Mouse (Mus musculus) liver, embryonic 11.5 days (tissue): ENCODE results near the gene Vmn2r47. TPM values are rescaled to one million over a fixed set of nuclear protein-coding genes. Genes with fewer than 3 reads are reported as not detected.
"Not testable (repeated sequence)": the region's sequence is repeated elsewhere in the genome, so short reads cannot be mapped to it uniquely, and the experiment has no call there.

Source experiments
- ATAC-seq: fragments of 200-750 bp; cut with Nextera tagmentation; replicated peaks from 2 replicates; pipeline ENCODE4 v1.8.0; 2017; ENCODE audit warnings: moderate number of reproducible peaks, mild to moderate bottlenecking, moderate TSS enrichment, moderate library complexity; ENCODE audit not compliant: low FRiP score
- DNase-seq: peaks from one replicate; pipeline ENCODE4 v3.0.0-alpha.2; 2017; ENCODE audit warnings: low spot score
- H3K27ac ChIP-seq: fragments of 300-500 bp; sonication (generic); 2 replicates; pipeline ENCODE4 v1.5.1; 2014; ENCODE audit warnings: mild to moderate bottlenecking, low read depth, low read length, control low read depth
- H3K27me3 ChIP-seq: fragments of 300-500 bp; sonication (generic); replicated peaks from 2 replicates; pipeline ENCODE4 v1.6.1; 2014; ENCODE audit warnings: low read length, mixed read lengths; ENCODE audit not compliant: control insufficient read depth, insufficient read depth
- H3K36me3 ChIP-seq: fragments of 300-500 bp; sonication (generic); 2 replicates; pipeline ENCODE4 v1.6.1; 2014; ENCODE audit warnings: mild to moderate bottlenecking, low read length, moderate library complexity, mixed read lengths; ENCODE audit not compliant: control insufficient read depth, insufficient read depth
- H3K4me1 ChIP-seq: fragments of 300-500 bp; sonication (generic); replicated peaks from 2 replicates; pipeline ENCODE4 v1.6.1; 2014; ENCODE audit warnings: low read length, mixed read lengths; ENCODE audit not compliant: control insufficient read depth, insufficient read depth
- H3K4me2 ChIP-seq: fragments of 300-500 bp; sonication (generic); 2 replicates; pipeline ENCODE4 v1.6.1; 2014; ENCODE audit warnings: mild to moderate bottlenecking, control low read depth, moderate library complexity
- H3K4me3 ChIP-seq: fragments of 300-500 bp; sonication (generic); 2 replicates; pipeline ENCODE4 v1.5.1; 2014; ENCODE audit warnings: low read depth, low read length, control low read depth
- H3K9ac ChIP-seq: fragments of 300-500 bp; sonication (generic); 2 replicates; pipeline ENCODE4 v1.6.1; 2014; ENCODE audit warnings: low read depth, low read length, control low read depth
- H3K9me3 ChIP-seq: fragments of 300-500 bp; sonication (generic); 2 replicates; pipeline ENCODE4 v1.6.1; 2016; ENCODE audit warnings: low read length, inconsistent platforms, mixed read lengths; ENCODE audit not compliant: control insufficient read depth
- WGBS: fragments of 180-500 bp; shearing (Covaris S2); extraction: QIAGEN DNeasy Blood & Tissue Kit; methylation state at CpG from one replicate; pipeline ENCODE4 v1.1.7; 2014; 5-methylcytosine and 5-hydroxymethylcytosine counted together
- polyA plus RNA-seq: library from polyadenylated mRNA; unstranded; fragments of >200 nt; fragmentation: Nextera tagmentation; extraction: Ambion mirVana; gene quantifications from 2 replicates; pipeline ENCODE4 v1.2.1, GENCODE M21; 2014

Gene Vmn2r47
- not detected in 2 replicates for polyA plus RNA-seq

DNA sequence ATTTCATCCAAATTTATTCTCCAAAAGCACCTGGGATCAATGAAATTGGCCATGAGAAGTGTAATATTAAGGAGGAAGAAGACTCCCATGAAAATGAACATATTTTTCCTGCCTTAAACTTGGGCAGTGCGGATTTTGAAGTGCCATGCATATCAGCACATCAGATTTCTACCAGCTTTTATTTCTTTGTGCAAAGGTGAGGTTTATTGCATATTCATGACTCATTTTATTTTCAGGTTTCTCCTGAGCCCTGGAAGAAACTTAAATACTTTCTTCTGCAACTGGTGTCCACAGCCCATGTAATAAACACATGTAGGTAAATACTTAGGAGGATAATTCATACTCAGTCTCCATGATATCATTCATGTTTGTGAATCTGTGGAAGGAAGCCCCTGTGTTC is at the start of gene Vmn2r47:
Gene Vmn2r47 (minus strand): TSS at position 101 of the 400 bp plus-strand sequence.
- H3K27me3 ChIP-seq, H3K36me3 ChIP-seq, H3K4me2 ChIP-seq, H3K27ac ChIP-seq, DNase-seq, H3K4me3 ChIP-seq, H3K9me3 ChIP-seq, H3K9ac ChIP-seq, ATAC-seq, H3K4me1 ChIP-seq: not testable (repeated sequence)
- WGBS: no CpG with 5 or more reads among the region's 1 CpGs

DNA sequence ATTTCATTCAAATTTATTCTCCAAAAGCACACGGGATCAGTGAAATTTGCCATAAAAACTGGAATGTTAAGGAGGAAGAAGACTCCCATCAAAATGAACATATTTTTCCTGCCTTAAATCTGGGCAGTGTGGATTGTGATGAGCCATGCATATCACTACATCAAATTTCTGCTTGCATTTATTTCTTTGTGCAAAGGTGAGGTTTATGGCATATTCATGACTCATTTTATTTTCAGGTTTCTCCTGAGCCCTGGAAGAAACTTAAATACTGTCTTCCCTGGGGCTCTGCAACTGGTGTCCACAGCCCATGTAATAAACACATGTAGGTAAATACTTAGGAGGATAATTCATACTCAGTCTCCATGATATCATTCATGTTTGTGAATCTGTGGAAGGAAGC is 70.7 kb downstream of the Vmn2r47 start, which contains the start of gene Vmn2r46:
Gene Vmn2r46 (minus strand): TSS at position 101 of the 400 bp plus-strand sequence.
- not testable (repeated sequence) for DNase-seq, H3K4me2 ChIP-seq, ATAC-seq, H3K27me3 ChIP-seq, H3K36me3 ChIP-seq, H3K9ac ChIP-seq, H3K4me3 ChIP-seq, H3K27ac ChIP-seq, H3K9me3 ChIP-seq, H3K4me1 ChIP-seq
- WGBS: no CpG with 5 or more reads among the region's 1 CpGs

Other genes with a start within 250 kb of the Vmn2r47 start
- not detected in 2 replicates for gene Vmn2r46, start 70.8 kb downstream of the Vmn2r47 start, polyA plus RNA-seq
- not detected in 2 replicates for gene Vmn2r48, start 112.3 kb upstream of the Vmn2r47 start, polyA plus RNA-seq
- not detected in 2 replicates for gene Vmn2r49, start 150.9 kb upstream of the Vmn2r47 start, polyA plus RNA-seq
- gene Vmn2r50, start 212.0 kb upstream of the Vmn2r47 start, polyA plus RNA-seq: not detected in 2 replicates